Mouse (Mus musculus): Measurements from ENCODE around the gene Fry. TPM values are rescaled to one million over a fixed set of nuclear protein-coding genes. Genes with fewer than 3 reads are reported as not detected.

Gene Fry
- total and polyA plus RNA-seq, 3 experiments = 1.9 to 2.3 TPM; not detected in 1

GRCm38 (mm10) chr5:150394645-150395044 is 276.2 kb downstream of the Fry start:
- no peak for TF ChIP-seq POLR2A (IDR thresholded peaks at IDR 0.05; ENCODE audit: control insufficient read depth in 1 of 2, insufficient read depth in 1 of 2, low read depth in 1 of 2, low read length in 2 of 2, poor library complexity in 1 of 2)
- no peak for TF ChIP-seq MEF2A (IDR thresholded peaks at IDR 0.05; ENCODE audit: extremely low read depth, insufficient replicate concordance, low read depth, low read length, poor library complexity, severe bottlenecking)
- no peak for TF ChIP-seq MAX (IDR thresholded peaks at IDR 0.05; ENCODE audit: low read length)
- no peak for TF ChIP-seq ZMIZ1 (IDR thresholded peaks at IDR 0.05; ENCODE audit: low read depth, low read length)
- TF ChIP-seq E2F4 (IDR thresholded peaks at IDR 0.05; ENCODE audit: borderline replicate concordance, low read depth, low read length) = no peak
- TF ChIP-seq SIN3A (IDR thresholded peaks at IDR 0.05; ENCODE audit: low read length) = no peak
- TF ChIP-seq RAD21 (IDR thresholded peaks at IDR 0.05; ENCODE audit: low read depth, low read length) = peak; percentile 55
- no peak for TF ChIP-seq MYC (IDR thresholded peaks at IDR 0.05; ENCODE audit: low read depth, low read length)
- peak; percentile 42 to 62 (median 61) for TF ChIP-seq CTCF (IDR thresholded peaks at IDR 0.05 in 2 of 3, conservative IDR thresholded peaks at IDR 0.05 in 1 of 3; ENCODE audit: control insufficient read depth in 1 of 3, insufficient read depth in 1 of 3, low read depth in 2 of 3, low read length in 3 of 3, poor library complexity in 1 of 3, severe bottlenecking in 1 of 3)
- TF ChIP-seq MXI1 (IDR thresholded peaks at IDR 0.05; ENCODE audit: low read depth, low read length) = no peak
- no peak for TF ChIP-seq USF2 (IDR thresholded peaks at IDR 0.05; ENCODE audit: borderline replicate concordance in 1 of 2, insufficient read depth in 1 of 2, low read depth in 1 of 2, low read length in 2 of 2)
- TF ChIP-seq USF1 (IDR thresholded peaks at IDR 0.05; ENCODE audit: low read depth, low read length) = no peak
- no peak for TF ChIP-seq ZKSCAN1 (IDR thresholded peaks at IDR 0.05; ENCODE audit: low read depth, low read length)
- peak; percentile 55 for TF ChIP-seq SMC3 (IDR thresholded peaks at IDR 0.05; ENCODE audit: low read depth, low read length)
- TF ChIP-seq CHD2 (IDR thresholded peaks at IDR 0.05; ENCODE audit: low read length) = no peak
- no peak for TF ChIP-seq POLR2AphosphoS5 (IDR thresholded peaks at IDR 0.05; ENCODE audit: borderline replicate concordance, low read depth, low read length)
- TF ChIP-seq RCOR1 (IDR thresholded peaks at IDR 0.05; ENCODE audit: low read depth, low read length) = no peak
- TF ChIP-seq NELFE (IDR thresholded peaks at IDR 0.05; ENCODE audit: low read depth, low read length) = no peak; the same call in 1 of the 2 replicates
- no peak for TF ChIP-seq NRF1 (IDR thresholded peaks at IDR 0.05; ENCODE audit: insufficient read depth, low read depth, low read length, poor library complexity, severe bottlenecking)
- peak; percentile 57 for TF ChIP-seq ZC3H11A (IDR thresholded peaks at IDR 0.05; ENCODE audit: low read depth, low read length)
- no peak for TF ChIP-seq ELF1 (IDR thresholded peaks at IDR 0.05; ENCODE audit: low read depth, low read length)
- TF ChIP-seq MYB (IDR thresholded peaks at IDR 0.05; ENCODE audit: low read depth, low read length) = no peak
- TF ChIP-seq TAL1 (IDR thresholded peaks at IDR 0.05; ENCODE audit: low read length) = no peak
- TF ChIP-seq KAT2A (conservative IDR thresholded peaks at IDR 0.05; ENCODE audit: low read depth, low read length) = no peak
- no peak for TF ChIP-seq HCFC1 (IDR thresholded peaks at IDR 0.05; ENCODE audit: low read depth, low read length)
- TF ChIP-seq ETS1 (IDR thresholded peaks at IDR 0.05; ENCODE audit: low read depth, low read length) = no peak
- TF ChIP-seq EP300 (IDR thresholded peaks at IDR 0.05; ENCODE audit: low read depth in 1 of 2, low read length in 2 of 2) = no peak
- no peak for TF ChIP-seq MAZ (IDR thresholded peaks at IDR 0.05; ENCODE audit: low read depth, low read length)
- no peak for TF ChIP-seq JUND (IDR thresholded peaks at IDR 0.05; ENCODE audit: low read depth, low read length)
- TF ChIP-seq UBTF (IDR thresholded peaks at IDR 0.05; ENCODE audit: borderline replicate concordance, insufficient read depth, low read depth, low read length) = no peak
- TF ChIP-seq TCF12 (IDR thresholded peaks at IDR 0.05; ENCODE audit: low read depth, low read length) = no peak
- peak; percentile 45 for DNase-seq (ENCODE audit: low read depth, low spot score)
- Histone ChIP-seq H3K79me2 (ENCODE audit: control insufficient read depth, insufficient read depth, low read length, poor library complexity) (no peaks in the 10 kb centered on the region), H3K4me1 (ENCODE audit: control insufficient read depth in 1 of 2, insufficient read depth in 2 of 2, low read length in 2 of 2) (peaks cover 7 to 11% of the 10 kb centered on the region in 2 experiments), H3K27me3 (ENCODE audit: control insufficient read depth in 1 of 2, insufficient read depth in 2 of 2, low read length in 2 of 2) (no peaks in the 10 kb centered on the region), H3K9ac (ENCODE audit: control insufficient read depth, low read depth, low read length, poor library complexity, severe bottlenecking) (no peak overlapping the region), H3K36me3 (ENCODE audit: control insufficient read depth in 1 of 2, insufficient read depth in 2 of 2, low read length in 2 of 2) (peaks cover 0 to 7% of the 10 kb centered on the region in 2 experiments; a peak in 2 of 4 replicates), H3K27ac (ENCODE audit: control insufficient read depth, low read depth, low read length) (no peak overlapping the region), H3K9me3 (replicated peaks; ENCODE audit: insufficient read depth, low read length) (no peaks in the 10 kb centered on the region), H3K4me3 (ENCODE audit: control insufficient read depth in 1 of 2, insufficient read depth in 1 of 2, low read depth in 2 of 2, low read length in 2 of 2) (no peak overlapping the region)
